Mouse (Mus musculus) C2C12 (cell line): ENCODE results near the gene Tbk1.

Source experiments
- CEBPB ChIP-seq: IDR thresholded peaks from one replicate; pipeline ENCODE4 v1.6.1; 2011; ENCODE audit warnings: low read depth, mild to moderate bottlenecking, control low read depth, moderate library complexity
- CTCF ChIP-seq: IDR thresholded peaks from one replicate; pipeline ENCODE4 v1.5.1; 2011; ENCODE audit not compliant: control insufficient read depth, insufficient read depth, insufficient read length
- FOSL1 ChIP-seq: IDR thresholded peaks from one replicate; pipeline ENCODE4 v1.8.0; 2011; ENCODE audit warnings: mild to moderate bottlenecking, low read length; ENCODE audit not compliant: poor library complexity, insufficient read depth, severe bottlenecking
- MAX ChIP-seq: IDR thresholded peaks from one replicate; pipeline ENCODE4 v1.6.1; 2011; ENCODE audit warnings: mild to moderate bottlenecking, control low read depth
- MYOD1 ChIP-seq: IDR thresholded peaks from one replicate; pipeline ENCODE4 v1.6.1; 2011; ENCODE audit warnings: low read depth; ENCODE audit not compliant: control insufficient read depth, insufficient read length
- MYOG ChIP-seq: IDR thresholded peaks from one replicate; pipeline ENCODE4 v1.6.1; 2011; ENCODE audit not compliant: control insufficient read depth, insufficient read length; ENCODE audit errors: extremely low read depth
- USF1 ChIP-seq: IDR thresholded peaks from one replicate; pipeline ENCODE4 v1.6.1; 2011; ENCODE audit warnings: low read depth, mild to moderate bottlenecking, control low read depth, moderate library complexity

GRCm38 (mm10) chr10:121527114-121527513 lies 59.5 kb downstream of the Tbk1 start:
- no peak for TF ChIP-seq USF1
- no peak for TF ChIP-seq CTCF
- TF ChIP-seq MAX: no peak
- no peak for TF ChIP-seq MYOG
- TF ChIP-seq MYOD1: no peak
- no peak for TF ChIP-seq FOSL1
- TF ChIP-seq CEBPB: no peak
